Mouse (Mus musculus): Measurements from ENCODE around the gene Zdhhc5. TPM values are rescaled to one million over a fixed set of nuclear protein-coding genes. Genes with fewer than 3 reads are reported as not detected.

Zdhhc5 gene
- polyA plus RNA-seq, 1 experiment, result 76.6 TPM

DNA sequence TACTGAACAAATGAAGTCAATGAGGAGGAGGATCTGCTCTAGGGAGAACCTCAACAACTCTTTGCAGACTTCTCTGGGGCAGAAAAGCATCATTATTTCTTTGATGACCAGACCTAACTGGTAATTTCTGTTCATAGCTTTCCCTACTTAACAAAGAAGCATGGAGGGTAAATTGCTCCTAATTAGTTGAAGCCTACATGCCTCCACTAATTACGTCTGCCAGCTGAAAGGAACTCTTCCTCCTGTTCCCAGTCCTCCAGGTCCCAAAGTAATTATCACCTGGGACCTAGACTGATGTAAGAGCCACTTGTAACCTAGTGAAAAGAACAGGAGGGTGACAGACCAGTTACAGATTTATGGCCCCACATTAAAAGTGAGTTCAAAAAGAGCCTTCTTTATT is 7.5 kb downstream of the Zdhhc5 start:
- Histone ChIP-seq H3K4me3 (ENCODE audit: insufficient read depth, low read length) (no peak overlapping the region), H3K4me1 (ENCODE audit: control insufficient read depth, insufficient read depth, low read length) (0 out of 2 replicates have a peak, but pooled peaks cover 3% of the 10 kb centered on the region), H3K27ac (ENCODE audit: insufficient read depth, low read length) (no peak overlapping the region)
- TF ChIP-seq POLR2A (IDR thresholded peaks at IDR 0.05; ENCODE audit: low read depth, low read length) (no peak), CTCF (IDR thresholded peaks at IDR 0.05; ENCODE audit: borderline replicate concordance, insufficient read depth, low read length) (no peak)

DNA sequence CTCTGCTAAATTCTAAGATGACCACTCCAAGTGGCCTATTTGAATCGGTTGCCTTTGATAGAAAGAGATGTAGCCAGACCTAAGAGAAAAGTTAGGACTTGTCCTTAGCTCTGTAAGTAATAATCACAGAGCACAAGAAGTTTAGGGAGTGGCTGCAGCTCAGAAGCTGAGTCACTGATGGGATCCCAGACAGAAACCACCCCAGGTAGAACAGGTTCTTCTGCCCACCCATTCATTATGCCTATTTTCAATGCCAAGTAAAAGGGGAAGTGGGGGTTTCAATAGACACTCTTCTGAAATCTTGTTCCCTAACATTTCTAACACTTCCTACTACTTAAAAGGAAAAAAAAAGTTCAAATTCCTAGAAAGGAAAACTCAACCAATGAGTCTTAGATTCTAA is 9.7 kb downstream of the Zdhhc5 start:
- TF ChIP-seq POLR2A (IDR thresholded peaks at IDR 0.05; ENCODE audit: low read depth, low read length) (no peak), CTCF (IDR thresholded peaks at IDR 0.05; ENCODE audit: borderline replicate concordance, insufficient read depth, low read length) (no peak)
- H3K4me1 ChIP-seq (ENCODE audit: control insufficient read depth, insufficient read depth, low read length), result 0 out of 2 replicates have a peak, but pooled peaks cover 3% of the 10 kb centered on the region
- H3K4me3 ChIP-seq (ENCODE audit: insufficient read depth, low read length), result no peak overlapping the region
- H3K27ac ChIP-seq (ENCODE audit: insufficient read depth, low read length), result no peak overlapping the region

DNA sequence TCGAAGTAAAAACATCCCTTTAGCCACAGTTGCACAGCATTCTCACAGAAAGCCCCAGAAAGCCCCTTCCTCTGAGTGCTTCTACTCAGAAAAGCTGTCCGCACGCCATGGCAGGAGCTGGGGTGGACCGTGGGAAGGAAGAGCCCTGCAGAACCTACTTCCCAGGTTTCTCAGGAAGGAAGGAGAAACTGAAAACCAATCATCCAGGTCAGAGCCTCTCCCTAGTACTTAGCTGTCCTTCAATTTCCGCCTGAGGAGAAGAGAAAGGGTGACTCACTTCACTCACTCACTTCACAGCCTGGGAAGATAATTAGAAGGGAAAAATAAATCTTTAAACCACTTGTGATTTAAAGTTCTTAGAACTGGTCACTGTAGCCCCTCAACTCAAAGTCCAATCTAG is 10.7 kb downstream of the Zdhhc5 start:
- TF ChIP-seq CTCF (IDR thresholded peaks at IDR 0.05; ENCODE audit: borderline replicate concordance, insufficient read depth, low read length) (no peak), POLR2A (IDR thresholded peaks at IDR 0.05; ENCODE audit: low read depth, low read length) (no peak)
- no peak overlapping the region for H3K4me3 ChIP-seq (ENCODE audit: insufficient read depth, low read length)
- H3K27ac ChIP-seq (ENCODE audit: insufficient read depth, low read length), result no peak overlapping the region
- 0 out of 2 replicates have a peak, but pooled peaks cover 3% of the 10 kb centered on the region for H3K4me1 ChIP-seq (ENCODE audit: control insufficient read depth, insufficient read depth, low read length)

GRCm38 (mm10) chr2:84703497-84703896 is 11.5 kb downstream of the Zdhhc5 start:
- H3K27ac ChIP-seq (ENCODE audit: insufficient read depth, low read length), result no peak overlapping the region
- H3K4me1 ChIP-seq (ENCODE audit: control insufficient read depth, insufficient read depth, low read length), result 0 out of 2 replicates have a peak, but pooled peaks cover 3% of the 10 kb centered on the region
- H3K4me3 ChIP-seq (ENCODE audit: insufficient read depth, low read length), result no peak overlapping the region
- TF ChIP-seq CTCF (IDR thresholded peaks at IDR 0.05; ENCODE audit: borderline replicate concordance, insufficient read depth, low read length) (no peak), POLR2A (IDR thresholded peaks at IDR 0.05; ENCODE audit: low read depth, low read length) (no peak)

DNA sequence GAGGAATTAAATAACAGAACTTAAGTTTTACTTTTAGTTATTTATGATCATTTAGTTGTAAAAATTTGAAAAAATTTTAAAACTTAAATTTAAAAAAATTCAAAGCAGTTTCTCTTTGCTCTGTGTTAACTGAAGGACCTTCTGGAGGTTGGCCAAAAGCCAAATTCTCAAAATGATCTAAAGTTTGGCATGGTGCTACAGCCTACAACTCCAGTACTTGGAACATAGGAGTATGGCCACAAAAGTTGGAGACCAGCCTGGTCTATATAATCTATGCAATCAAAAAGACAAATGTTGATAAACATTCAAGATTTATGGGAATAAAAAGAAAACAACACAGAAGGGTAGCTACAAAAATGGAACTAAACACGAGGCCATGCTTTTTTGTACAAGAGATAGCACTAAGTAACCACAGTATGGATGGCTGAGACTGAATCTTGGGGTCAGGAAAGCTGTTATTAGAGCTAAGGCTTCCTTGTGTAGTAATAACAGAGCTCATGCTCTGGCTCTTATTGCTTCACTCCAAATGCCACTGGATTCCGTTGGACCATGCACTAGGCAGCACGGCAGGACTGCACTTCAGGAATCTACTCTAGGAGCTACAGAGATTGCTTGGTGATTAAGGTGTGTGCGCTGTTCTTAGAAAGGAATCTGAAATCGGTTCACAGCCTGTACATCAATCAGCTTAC is 19.8 kb downstream of the Zdhhc5 start:
- H3K4me1 ChIP-seq (ENCODE audit: control insufficient read depth, insufficient read depth, low read length), result no peaks in the 10 kb centered on the region
- TF ChIP-seq POLR2A (IDR thresholded peaks at IDR 0.05; ENCODE audit: low read depth, low read length) (no peak), CTCF (IDR thresholded peaks at IDR 0.05; ENCODE audit: borderline replicate concordance, insufficient read depth, low read length) (no peak)
- no peak overlapping the region for H3K27ac ChIP-seq (ENCODE audit: insufficient read depth, low read length)
- H3K4me3 ChIP-seq (ENCODE audit: insufficient read depth, low read length), result no peak overlapping the region

- Histone ChIP-seq H3K4me1 (ENCODE audit: control insufficient read depth, insufficient read depth, low read length) (no peaks in the 10 kb centered on the region), H3K27ac (ENCODE audit: insufficient read depth, low read length) (no peak overlapping the region), H3K4me3 (ENCODE audit: insufficient read depth, low read length) (no peak overlapping the region)
- no peak for TF ChIP-seq CTCF (IDR thresholded peaks at IDR 0.05; ENCODE audit: borderline replicate concordance, insufficient read depth, low read length)
- TF ChIP-seq POLR2A (IDR thresholded peaks at IDR 0.05; ENCODE audit: low read depth, low read length), result no peak
These were observed 24.9 kb downstream of the Zdhhc5 start for GRCm38 (mm10) chr2:84690050-84690449.

- H3K4me1 ChIP-seq (ENCODE audit: control insufficient read depth, insufficient read depth, low read length), result no peaks in the 10 kb centered on the region
- no peak overlapping the region for H3K27ac ChIP-seq (ENCODE audit: insufficient read depth, low read length)
- TF ChIP-seq POLR2A (IDR thresholded peaks at IDR 0.05; ENCODE audit: low read depth, low read length) (no peak), CTCF (IDR thresholded peaks at IDR 0.05; ENCODE audit: borderline replicate concordance, insufficient read depth, low read length) (no peak)
These were observed 26.7 kb downstream of the Zdhhc5 start for GRCm38 (mm10) chr2:84688080-84688844.

DNA sequence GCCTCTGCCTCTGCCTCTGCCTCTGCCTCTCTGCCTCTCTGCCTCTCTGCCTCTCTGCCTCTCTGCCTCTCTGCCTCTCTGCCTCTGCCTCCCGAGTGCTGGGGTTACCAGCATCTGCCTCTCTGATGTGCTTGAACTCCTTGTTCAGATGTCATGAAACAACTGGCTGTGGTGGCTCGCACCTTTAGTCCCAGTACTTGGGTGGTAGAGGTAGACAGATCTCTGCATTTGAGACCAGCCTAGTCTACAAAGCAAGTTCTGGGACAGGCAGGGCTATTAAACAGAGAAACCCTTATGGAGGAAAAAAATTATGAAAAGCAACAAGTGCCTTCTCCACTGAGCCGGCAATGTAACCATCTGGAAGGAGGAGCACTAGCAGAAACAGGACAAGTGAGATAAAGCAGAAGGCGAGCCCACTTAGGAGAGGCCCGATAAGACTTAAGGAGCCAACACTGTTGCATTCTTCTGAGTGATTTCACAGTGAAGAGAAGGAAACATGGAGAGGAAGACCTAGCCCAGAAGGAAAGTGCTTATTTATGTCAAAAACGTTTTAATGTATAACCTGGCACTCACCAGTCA is 32.3 kb downstream of the Zdhhc5 start:
- Histone ChIP-seq H3K4me3 (ENCODE audit: insufficient read depth, low read length) (no peak overlapping the region), H3K27ac (ENCODE audit: insufficient read depth, low read length) (no peak overlapping the region), H3K4me1 (ENCODE audit: control insufficient read depth, insufficient read depth, low read length) (no peaks in the 10 kb centered on the region)
- TF ChIP-seq CTCF (IDR thresholded peaks at IDR 0.05; ENCODE audit: borderline replicate concordance, insufficient read depth, low read length) (no peak), POLR2A (IDR thresholded peaks at IDR 0.05; ENCODE audit: low read depth, low read length) (no peak)

More at GRCm38 (mm10) chr2:84688080-84688844, 26.7 kb downstream of the Zdhhc5 start:
- H3K4me3 ChIP-seq (ENCODE audit: insufficient read depth, low read length), result no peak overlapping the region

DNA sequence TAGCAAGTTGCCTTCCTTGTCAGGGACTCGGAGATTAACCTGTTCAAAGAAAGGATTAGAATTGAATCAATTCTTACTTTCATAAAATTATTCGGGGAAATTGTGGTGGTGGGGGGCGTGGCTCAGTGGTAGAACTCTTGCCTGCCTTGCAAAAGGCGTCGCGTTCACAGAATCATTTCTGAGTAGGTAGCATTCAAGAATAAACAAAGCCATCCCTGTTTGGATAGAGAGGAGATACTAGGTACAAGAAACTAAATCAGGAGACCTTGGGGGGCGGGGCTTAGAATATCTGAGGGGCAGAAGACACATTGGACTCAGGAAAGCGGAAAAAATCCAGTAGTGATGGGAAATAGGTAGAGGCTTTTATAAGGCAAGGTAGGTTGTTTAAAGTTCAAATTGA is 36.0 kb downstream of the Zdhhc5 start, which contains the start of gene Tmx2:
Gene Tmx2, minus strand, starts transcription at position 125 of the 400 bp plus-strand sequence.
- no peak within 1 kb of the TSS for H3K27ac ChIP-seq (ENCODE audit: insufficient read depth, low read length)
- peak within 1 kb of the TSS; percentile 100 for H3K4me3 ChIP-seq (ENCODE audit: insufficient read depth, low read length)
- H3K4me1 ChIP-seq (ENCODE audit: control insufficient read depth, insufficient read depth, low read length), result peaks cover 5% of the 10 kb centered on the region; the same call in 1 of the 2 replicates
- TF ChIP-seq CTCF (IDR thresholded peaks at IDR 0.05; ENCODE audit: borderline replicate concordance, insufficient read depth, low read length) (no peak), POLR2A (IDR thresholded peaks at IDR 0.05; ENCODE audit: low read depth, low read length) (no peak)
